Mouse (Mus musculus) testis, adult 2 months (tissue): ENCODE results near the gene 2200002D01Rik. TPM values are rescaled to one million over a fixed set of nuclear protein-coding genes. Genes with fewer than 3 reads are reported as not detected.

Experiments used
- H3K27ac ChIP-seq: fragments of 200-500 bp; 2 replicates; pipeline ENCODE4 v1.5.1; 2012; ENCODE audit warnings: low read depth, low read length; ENCODE audit not compliant: control insufficient read depth, insufficient read depth
- H3K27me3 ChIP-seq: fragments of 200-500 bp; 2 replicates; pipeline ENCODE4 v1.6.1; 2012; ENCODE audit warnings: mild to moderate bottlenecking, low read length, moderate library complexity; ENCODE audit not compliant: control insufficient read depth, insufficient read depth
- H3K36me3 ChIP-seq: fragments of 200-500 bp; 2 replicates; pipeline ENCODE4 v1.6.1; 2012; ENCODE audit warnings: mild to moderate bottlenecking, low read length; ENCODE audit not compliant: control insufficient read depth, insufficient read depth
- H3K4me1 ChIP-seq: fragments of 200-500 bp; 2 replicates; pipeline ENCODE4 v1.6.1; 2012; ENCODE audit warnings: low read length; ENCODE audit not compliant: control insufficient read depth, insufficient read depth
- H3K4me3 ChIP-seq: fragments of 200-500 bp; 2 replicates; pipeline ENCODE4 v1.5.1; 2012; ENCODE audit warnings: low read depth, mild to moderate bottlenecking, low read length, moderate library complexity, mixed read lengths; ENCODE audit not compliant: control insufficient read depth
- CTCF ChIP-seq: fragments of 200-500 bp; IDR thresholded peaks from 2 replicates; pipeline ENCODE4 v1.5.1; 2012; ENCODE audit warnings: low read depth, mild to moderate bottlenecking, inconsistent platforms, low read length, moderate library complexity; ENCODE audit not compliant: control insufficient read depth, insufficient read depth, insufficient replicate concordance
- POLR2A ChIP-seq: fragments of 200-500 bp; IDR thresholded peaks from 2 replicates; pipeline ENCODE4 v1.6.1; 2012; ENCODE audit warnings: low read depth, mild to moderate bottlenecking, inconsistent platforms, low read length, moderate library complexity; ENCODE audit not compliant: control insufficient read depth
- polyA plus RNA-seq: library from polyadenylated mRNA; depleted of rRNA; stranded (reverse); fragments of >200 nt; gene quantifications from 2 replicates; pipeline ENCODE4 v1.2.3, GENCODE M21; 2012; rRNA removed

2200002D01Rik gene
- polyA plus RNA-seq, 1 experiment: 0.15 TPM

GRCm38 (mm10) chr7:29202577-29202976 lies 45.7 kb downstream of the 2200002D01Rik start:
- Histone ChIP-seq H3K36me3 (no peaks in the 10 kb centered on the region), H3K4me3 (no peak overlapping the region), H3K4me1 (no peaks in the 10 kb centered on the region), H3K27me3 (no peaks in the 10 kb centered on the region), H3K27ac (no peak overlapping the region)
- no peak for TF ChIP-seq CTCF
- no peak for TF ChIP-seq POLR2A

Other genes with a start within 250 kb of the 2200002D01Rik start
- 0.70 and 1.1 TPM in 2 replicates for gene Ryr1, start 123.3 kb downstream of the 2200002D01Rik start, polyA plus RNA-seq
- gene Rasgrp4, start 113.6 kb downstream of the 2200002D01Rik start, polyA plus RNA-seq: 0.31 and 1.1 TPM in 2 replicates
- gene Fam98c, start 92.2 kb downstream of the 2200002D01Rik start, polyA plus RNA-seq: 194 and 338 TPM in 2 replicates
- gene Ggn, start 78.3 kb downstream of the 2200002D01Rik start, polyA plus RNA-seq: 506 and 536 TPM in 2 replicates
- gene Spred3, start 78.1 kb downstream of the 2200002D01Rik start, polyA plus RNA-seq: 40.9 and 41.8 TPM in 2 replicates
- 362 and 383 TPM in 2 replicates for gene Psmd8, start 67.8 kb downstream of the 2200002D01Rik start, polyA plus RNA-seq
- 222 and 254 TPM in 2 replicates for gene Catsperg1, start 34.4 kb downstream of the 2200002D01Rik start, polyA plus RNA-seq
- gene Kcnk6, start 16.0 kb downstream of the 2200002D01Rik start, polyA plus RNA-seq: 4.8 and 5.8 TPM in 2 replicates
- 321 and 371 TPM in 2 replicates for gene Yif1b, start 10.1 kb downstream of the 2200002D01Rik start, polyA plus RNA-seq
- gene Spint2, start 33.4 kb upstream of the 2200002D01Rik start, polyA plus RNA-seq: 146 and 160 TPM in 2 replicates
- gene Ppp1r14a, start 40.8 kb upstream of the 2200002D01Rik start, polyA plus RNA-seq: 11.3 and 11.9 TPM in 2 replicates
- 8.0 and 8.6 TPM in 2 replicates for gene Dpf1, start 55.5 kb upstream of the 2200002D01Rik start, polyA plus RNA-seq